Mouse (Mus musculus) midbrain, embryonic 12.5 days (tissue): ENCODE measurements around the gene Gfy. TPM values are rescaled to one million over a fixed set of nuclear protein-coding genes. Genes with fewer than 3 reads are reported as not detected.

Experiments used
- ATAC-seq: fragments of 200-750 bp; cut with Nextera tagmentation; 2 replicates; pipeline ENCODE4 v1.8.0; 2017; ENCODE audit warnings: low read depth, moderate TSS enrichment, moderate library complexity; ENCODE audit not compliant: low FRiP score
- H3K27ac ChIP-seq: fragments of 300-500 bp; sonication (generic); replicated peaks from 2 replicates; pipeline ENCODE4 v1.5.1; 2016; ENCODE audit warnings: mild to moderate bottlenecking
- H3K27me3 ChIP-seq: fragments of 300-500 bp; sonication (generic); 2 replicates; pipeline ENCODE4 v1.6.1; 2016; ENCODE audit warnings: mild to moderate bottlenecking
- H3K36me3 ChIP-seq: fragments of 300-500 bp; sonication (generic); 2 replicates; pipeline ENCODE4 v1.6.1; 2016
- H3K4me1 ChIP-seq: fragments of 300-500 bp; sonication (generic); 2 replicates; pipeline ENCODE4 v1.6.1; 2016
- H3K4me2 ChIP-seq: fragments of 300-500 bp; sonication (generic); replicated peaks from 2 replicates; pipeline ENCODE4 v1.6.1; 2016; ENCODE audit warnings: mild to moderate bottlenecking, moderate library complexity
- H3K4me3 ChIP-seq: fragments of 300-500 bp; sonication (generic); 2 replicates; pipeline ENCODE4 v1.5.1; 2016; ENCODE audit warnings: mild to moderate bottlenecking
- H3K9ac ChIP-seq: fragments of 300-500 bp; sonication (generic); replicated peaks from 2 replicates; pipeline ENCODE4 v1.6.1; 2016; ENCODE audit warnings: mild to moderate bottlenecking, moderate library complexity
- H3K9me3 ChIP-seq: fragments of 300-500 bp; sonication (generic); 2 replicates; pipeline ENCODE4 v1.6.1; 2016; ENCODE audit warnings: mild to moderate bottlenecking
- WGBS: fragments of 180-500 bp; shearing (Covaris S2); methylation state at CpG from one replicate; pipeline ENCODE4 v1.1.7; 2016; 5-methylcytosine and 5-hydroxymethylcytosine counted together
- polyA plus RNA-seq: library from polyadenylated mRNA; unstranded; fragments of >200 nt; fragmentation: Nextera tagmentation; extraction: Ambion mirVana; gene quantifications from 2 replicates; pipeline ENCODE4 v1.2.1, GENCODE M21; 2016

The Gfy gene
- polyA plus RNA-seq, 1 experiment from 2014 or later, result not detected

DNA sequence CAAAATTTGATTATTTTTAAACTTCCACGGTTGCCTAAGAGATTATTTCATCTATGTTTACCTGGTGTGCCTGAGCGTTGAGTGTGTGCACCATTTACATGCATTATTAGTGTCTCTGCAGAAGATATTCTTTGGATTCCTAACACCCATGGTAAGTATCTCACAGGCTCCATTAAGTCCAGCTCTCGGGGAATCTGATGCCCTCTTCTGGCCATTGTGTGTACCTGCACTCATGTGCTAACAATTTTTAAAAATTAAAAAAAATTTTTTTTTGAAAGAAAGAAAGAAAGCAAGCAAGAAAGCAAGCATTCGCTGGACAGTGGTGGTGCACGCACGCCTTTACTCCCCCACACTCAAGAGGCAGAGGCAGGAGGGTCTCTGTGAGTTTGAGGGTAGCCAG, 28.9 kb upstream of the Gfy start:
- Histone ChIP-seq H3K36me3 (no peaks in the 10 kb centered on the region), H3K27me3 (peaks cover 53% of the 10 kb centered on the region), H3K27ac (no peak overlapping the region), H3K4me3 (no peak overlapping the region), H3K9ac (no peak overlapping the region), H3K4me2 (no peak overlapping the region), H3K4me1 (peaks cover 3% of the 10 kb centered on the region; the same call in 1 of the 2 replicates), H3K9me3 (no peaks in the 10 kb centered on the region)
- no peak for ATAC-seq
- 83% methylated on average over 6 of the region's 6 CpGs for WGBS

DNA sequence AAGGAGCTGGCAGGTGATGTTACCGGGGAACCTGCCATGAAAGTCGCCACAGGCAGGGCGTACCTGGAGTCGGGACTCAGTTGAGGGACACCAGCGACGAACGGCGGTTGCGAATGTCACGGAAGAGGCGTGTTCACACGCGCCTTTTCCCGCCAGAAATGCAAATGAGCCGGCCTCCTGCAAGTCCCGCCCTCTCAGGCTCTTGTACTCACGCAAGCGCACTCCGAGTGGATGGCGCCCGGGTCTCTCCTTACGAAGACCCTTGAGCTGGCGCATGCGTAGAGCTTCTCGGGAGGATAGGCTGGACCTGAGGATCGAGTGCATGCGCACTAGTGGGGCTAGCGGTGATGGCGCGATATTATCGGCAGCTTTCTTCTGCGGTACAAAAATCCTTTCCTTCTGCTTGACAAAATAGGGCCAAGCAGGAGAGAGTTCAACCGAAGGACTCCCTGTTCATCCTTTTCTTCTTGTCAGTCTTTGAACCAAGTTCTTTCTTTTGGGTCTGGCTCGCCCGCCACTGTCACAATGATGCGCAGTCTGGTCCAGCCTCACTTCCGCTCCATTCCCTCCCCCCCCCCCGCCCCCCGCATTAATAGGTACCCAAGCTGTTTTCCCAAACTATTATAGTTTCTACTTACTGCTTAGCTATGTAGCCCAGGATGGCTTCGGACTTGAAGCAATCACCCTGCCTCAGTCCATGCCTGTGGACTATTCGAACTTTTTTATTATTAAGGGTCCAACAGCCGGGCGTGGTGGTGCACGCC, 25.2 kb upstream of the Gfy start, which contains the start of gene Ccdc155:
TSS of gene Ccdc155 (minus strand) at position 513 of the 764 bp plus-strand sequence.
- H3K9ac ChIP-seq, result peak within 1 kb of the TSS; percentile 54
- H3K4me3 ChIP-seq, result peak within 1 kb of the TSS; percentile 47
- H3K9me3 ChIP-seq, result no peaks in the 10 kb centered on the region
- H3K36me3 ChIP-seq, result no peaks in the 10 kb centered on the region
- peak within 1 kb of the TSS; percentile 52 for H3K4me2 ChIP-seq
- peak within 1 kb of the TSS; percentile 72; the same call in 1 of the 2 replicates for H3K27ac ChIP-seq
- peaks cover 36% of the 10 kb centered on the region for H3K27me3 ChIP-seq
- peaks cover 3% of the 10 kb centered on the region; the same call in 1 of the 2 replicates for H3K4me1 ChIP-seq
- WGBS, result 9% methylated on average over 44 of the region's 44 CpGs
- ATAC-seq, result peak; percentile 95

DNA sequence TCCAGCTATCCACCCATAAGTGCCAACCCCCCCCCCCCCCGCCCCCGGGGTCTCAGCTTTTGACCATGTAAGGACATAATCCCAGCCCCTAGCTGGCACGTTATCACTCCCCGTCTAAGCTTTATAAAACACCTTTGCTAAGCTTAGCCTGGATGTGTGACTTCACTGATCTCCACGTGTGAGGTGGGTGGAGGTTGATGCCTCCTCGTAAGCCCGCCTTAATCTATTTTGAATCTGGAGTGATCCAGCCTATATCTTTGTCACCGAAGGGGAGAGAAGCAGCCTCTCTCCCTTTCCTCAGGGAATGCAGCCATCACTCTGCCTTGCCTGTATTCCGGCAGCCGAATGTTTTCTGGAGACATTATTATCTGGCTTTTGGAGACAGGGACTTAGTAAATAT, 23.3 kb upstream of the Gfy start:
- Histone ChIP-seq H3K9ac (no peak overlapping the region), H3K4me1 (peaks cover 8% of the 10 kb centered on the region; the same call in 1 of the 2 replicates), H3K9me3 (no peaks in the 10 kb centered on the region), H3K27me3 (peaks cover 31% of the 10 kb centered on the region), H3K27ac (no peak overlapping the region), H3K4me3 (no peak overlapping the region), H3K4me2 (no peak overlapping the region), H3K36me3 (no peaks in the 10 kb centered on the region)
- ATAC-seq, result no peak
- WGBS, result 65% methylated on average over 10 of the region's 10 CpGs

DNA sequence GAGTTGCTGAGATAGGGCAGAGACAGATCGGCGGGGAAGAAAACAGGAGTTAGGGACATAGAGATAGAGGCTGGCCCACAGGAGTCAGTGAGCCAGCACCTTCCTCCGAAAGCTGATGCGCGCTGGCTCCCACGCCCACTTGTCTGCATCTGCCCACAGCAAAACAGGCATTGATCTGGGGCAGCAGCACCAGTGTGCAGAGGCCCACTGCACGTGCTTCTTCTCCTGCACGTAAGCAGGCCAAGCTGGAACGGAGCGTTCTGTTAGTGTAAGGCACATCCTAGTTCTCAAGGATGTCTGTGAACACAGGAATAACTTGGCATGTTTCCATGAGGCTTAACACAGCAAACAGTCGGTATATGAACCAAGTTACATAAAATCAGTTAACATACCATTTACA, 19.6 kb upstream of the Gfy start:
- no peak for ATAC-seq
- H3K27ac ChIP-seq, result no peak overlapping the region
- H3K9ac ChIP-seq, result no peak overlapping the region
- H3K9me3 ChIP-seq, result no peaks in the 10 kb centered on the region
- no peaks in the 10 kb centered on the region for H3K36me3 ChIP-seq
- no peak overlapping the region for H3K4me3 ChIP-seq
- H3K4me2 ChIP-seq, result no peak overlapping the region
- 84% methylated on average over 11 of the region's 11 CpGs for WGBS
- H3K27me3 ChIP-seq, result peaks cover 30% of the 10 kb centered on the region
- H3K4me1 ChIP-seq, result peaks cover 8% of the 10 kb centered on the region; the same call in 1 of the 2 replicates

DNA sequence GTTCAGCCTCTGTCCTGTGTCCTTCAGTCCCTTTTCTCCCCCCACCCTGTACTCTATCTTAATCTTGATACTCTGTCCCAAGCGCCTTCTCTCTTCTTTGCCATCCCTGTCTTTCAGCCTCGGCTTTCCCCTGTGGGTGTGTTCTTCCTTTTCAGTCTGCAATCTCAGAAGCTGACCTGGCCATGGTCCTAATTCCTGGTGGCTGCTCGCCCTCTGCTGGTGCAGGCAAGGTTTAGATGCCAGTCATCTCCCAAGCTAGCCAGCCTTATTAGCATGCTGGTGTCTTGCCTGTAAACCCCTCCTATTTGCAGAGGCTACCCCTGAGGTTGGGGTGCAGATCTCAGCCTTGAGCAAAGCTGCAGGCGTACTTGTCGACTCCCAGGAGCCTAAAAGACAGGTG, 19.1 kb upstream of the Gfy start:
- Histone ChIP-seq H3K9ac (no peak overlapping the region), H3K4me1 (peaks cover 8% of the 10 kb centered on the region; the same call in 1 of the 2 replicates), H3K9me3 (no peaks in the 10 kb centered on the region), H3K27ac (no peak overlapping the region), H3K27me3 (peaks cover 24% of the 10 kb centered on the region), H3K4me3 (no peak overlapping the region), H3K36me3 (no peaks in the 10 kb centered on the region), H3K4me2 (no peak overlapping the region)
- ATAC-seq, result peak; percentile 48; the same call in 1 of the 2 replicates
- WGBS, result 16% methylated on average over 5 of the region's 5 CpGs

DNA sequence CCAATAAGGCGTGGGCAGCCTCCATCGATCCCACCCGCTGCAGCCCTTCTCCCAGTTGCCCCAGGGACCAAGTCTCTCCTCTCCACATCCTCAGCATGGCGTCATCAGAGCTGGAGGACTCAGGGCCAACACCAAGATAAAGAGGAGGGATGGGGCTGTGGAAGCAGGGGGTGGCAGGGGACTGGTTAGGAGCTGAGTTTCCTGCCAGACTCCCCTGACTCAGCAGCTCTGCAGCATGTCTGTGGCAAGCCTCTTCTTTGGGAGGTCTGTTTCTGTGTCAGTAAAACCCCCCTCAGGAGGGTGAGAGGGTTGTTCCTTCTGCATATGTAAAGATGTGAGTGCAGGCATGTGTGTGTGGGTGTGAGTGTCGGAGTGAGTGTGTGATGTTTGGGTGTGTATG, 17.6 kb upstream of the Gfy start:
- Histone ChIP-seq H3K4me1 (peaks cover 8% of the 10 kb centered on the region; the same call in 1 of the 2 replicates), H3K4me3 (no peak overlapping the region), H3K9me3 (no peaks in the 10 kb centered on the region), H3K27ac (no peak overlapping the region), H3K4me2 (no peak overlapping the region), H3K36me3 (no peaks in the 10 kb centered on the region), H3K9ac (no peak overlapping the region), H3K27me3 (peaks cover 12% of the 10 kb centered on the region; the same call in 1 of the 2 replicates)
- no peak for ATAC-seq
- WGBS, result 69% methylated on average over 5 of the region's 5 CpGs

DNA sequence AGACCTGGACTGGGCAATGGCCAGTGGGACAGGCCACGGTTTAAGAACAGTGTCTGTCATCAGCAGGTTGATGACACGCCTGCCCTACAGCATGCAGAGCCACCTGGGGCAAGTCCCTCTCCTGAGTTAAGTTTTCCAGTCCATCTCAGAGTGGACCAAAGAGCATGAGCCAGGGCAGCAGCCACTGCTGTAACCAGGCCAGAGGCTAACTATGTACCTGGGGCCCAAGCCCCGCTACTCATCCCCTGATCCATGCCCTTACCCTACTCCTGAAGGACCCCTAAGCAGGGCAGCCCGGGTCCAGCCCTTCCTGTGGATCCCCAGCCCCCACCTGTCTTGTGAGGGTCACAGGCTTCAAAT, 16.8 kb upstream of the Gfy start:
- H3K4me2 ChIP-seq, result no peak overlapping the region
- no peak overlapping the region for H3K27ac ChIP-seq
- H3K36me3 ChIP-seq, result no peaks in the 10 kb centered on the region
- no peak overlapping the region for H3K9ac ChIP-seq
- WGBS, result 85% methylated on average over 4 of the region's 4 CpGs
- H3K27me3 ChIP-seq, result peaks cover 20% of the 10 kb centered on the region
- no peak for ATAC-seq
- H3K9me3 ChIP-seq, result no peaks in the 10 kb centered on the region
- H3K4me3 ChIP-seq, result no peak overlapping the region
- H3K4me1 ChIP-seq, result peaks cover 11% of the 10 kb centered on the region; the same call in 1 of the 2 replicates

DNA sequence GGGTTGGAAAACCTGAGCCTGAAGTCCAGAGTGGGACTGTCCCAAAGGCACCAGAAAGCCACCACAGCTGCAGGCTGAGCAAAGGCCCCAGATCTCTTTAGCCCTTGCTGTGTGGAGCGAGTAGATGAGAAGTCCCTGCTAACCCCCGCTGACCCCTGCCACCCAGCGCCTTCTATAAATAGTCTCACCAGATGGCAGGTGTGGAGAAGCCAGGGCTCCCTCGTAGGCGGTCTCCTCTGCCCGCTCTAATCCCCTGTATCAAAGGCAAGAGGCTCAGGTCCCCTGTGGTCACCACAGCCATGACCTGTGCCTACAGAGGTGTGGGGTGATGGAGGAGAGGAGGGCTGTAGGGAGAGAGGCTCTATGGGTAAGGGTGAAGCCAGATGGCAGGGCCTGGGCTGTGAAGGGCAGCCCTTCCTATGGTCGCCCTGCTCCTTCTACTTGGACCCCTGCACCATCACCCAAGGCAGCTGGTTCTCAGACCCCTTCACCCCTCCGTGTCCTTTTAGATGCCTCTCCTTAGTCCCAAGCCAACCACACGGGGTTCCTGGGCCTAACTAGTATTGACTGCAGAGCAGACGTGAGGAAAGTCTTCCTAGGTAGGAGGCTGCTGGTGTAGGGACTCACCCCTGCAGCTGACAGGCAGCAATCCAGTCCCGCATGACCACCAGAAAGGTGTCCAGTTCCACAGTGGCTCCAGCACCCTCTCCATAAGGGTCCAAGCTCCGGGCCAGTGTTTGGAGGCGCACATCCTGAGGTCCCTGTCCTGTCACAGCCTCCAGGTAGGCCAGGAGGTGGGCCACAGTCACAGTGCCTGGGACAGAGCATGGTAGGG, 16.2 kb upstream of the Gfy start:
- no peak overlapping the region for H3K27ac ChIP-seq
- peaks cover 11% of the 10 kb centered on the region; the same call in 1 of the 2 replicates for H3K4me1 ChIP-seq
- H3K36me3 ChIP-seq, result no peaks in the 10 kb centered on the region
- 62% methylated on average over 13 of the region's 13 CpGs for WGBS
- H3K9me3 ChIP-seq, result no peaks in the 10 kb centered on the region
- H3K4me3 ChIP-seq, result no peak overlapping the region
- H3K9ac ChIP-seq, result no peak overlapping the region
- no peak for ATAC-seq
- peaks cover 25% of the 10 kb centered on the region for H3K27me3 ChIP-seq
- no peak overlapping the region for H3K4me2 ChIP-seq

DNA sequence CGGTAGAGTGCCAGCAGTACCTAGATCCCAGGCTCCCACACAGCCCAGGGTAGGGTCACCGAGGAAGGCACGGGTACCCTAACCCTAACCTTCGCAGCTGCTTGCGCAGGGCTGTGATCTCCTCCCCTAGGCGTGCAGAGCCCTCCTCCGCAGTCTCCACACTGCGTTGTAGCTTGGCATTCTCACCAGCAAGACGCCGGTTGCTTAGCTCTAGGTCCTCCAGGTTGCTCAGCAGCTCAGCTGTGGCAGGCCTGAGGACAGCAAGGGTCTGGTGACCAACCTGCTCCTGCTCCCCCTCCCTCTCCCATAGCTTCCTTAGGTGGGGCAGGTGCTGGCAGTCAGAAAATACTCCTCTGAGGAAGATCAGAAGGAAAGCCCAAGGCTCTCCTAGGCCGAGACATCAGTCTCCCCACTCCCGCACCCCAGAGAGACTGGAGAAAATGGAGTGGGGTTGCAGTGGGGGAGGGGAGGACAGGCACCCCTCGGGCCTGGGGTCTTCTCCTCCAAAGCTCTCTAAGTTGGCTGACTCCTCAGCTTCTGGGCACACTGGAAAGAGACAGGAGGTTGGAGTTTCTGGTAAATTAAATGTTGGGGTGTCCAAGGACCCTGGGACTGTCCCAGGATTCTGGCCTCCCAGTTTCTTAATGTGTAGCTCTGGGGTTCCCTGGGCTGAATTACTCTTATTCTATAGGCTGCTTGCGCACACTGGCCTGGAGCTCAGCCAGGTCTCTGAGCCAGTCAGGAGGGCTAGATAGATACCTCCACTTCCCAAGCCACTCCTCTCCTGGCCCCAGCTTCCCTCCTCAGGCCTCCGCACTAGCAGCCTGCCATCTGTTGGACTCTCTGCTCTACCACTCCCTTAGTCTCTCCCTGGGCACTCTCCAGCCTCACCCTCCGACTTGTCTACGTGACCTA, 14.8 kb upstream of the Gfy start:
- WGBS, result 76% methylated on average over 17 of the region's 17 CpGs
- Histone ChIP-seq H3K27ac (no peak overlapping the region), H3K9me3 (no peaks in the 10 kb centered on the region), H3K4me3 (no peak overlapping the region), H3K9ac (no peak overlapping the region), H3K36me3 (no peaks in the 10 kb centered on the region), H3K4me2 (no peak overlapping the region), H3K27me3 (peaks cover 33% of the 10 kb centered on the region), H3K4me1 (peaks cover 11% of the 10 kb centered on the region; the same call in 1 of the 2 replicates)
- no peak for ATAC-seq

DNA sequence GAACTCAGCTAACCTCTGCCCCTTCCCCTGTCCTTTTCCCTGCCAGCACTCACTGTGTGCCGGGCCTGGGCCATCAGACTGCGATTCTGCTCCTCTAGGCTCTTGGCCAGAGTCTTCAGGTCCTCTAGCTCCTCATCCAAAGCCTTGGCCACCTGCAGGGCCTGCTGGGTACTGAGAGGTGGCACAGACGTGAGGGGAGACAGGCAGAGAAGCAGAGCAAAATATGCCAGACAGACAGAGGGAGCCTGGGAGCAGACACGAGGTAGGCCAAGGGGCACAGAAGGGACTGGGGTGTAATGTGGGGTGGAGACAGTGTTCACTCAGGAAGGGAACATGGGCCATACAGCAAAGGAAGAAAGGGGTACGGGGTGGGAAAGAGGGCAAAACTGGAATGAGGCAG, 14.0 kb upstream of the Gfy start:
- no peak for ATAC-seq

DNA sequence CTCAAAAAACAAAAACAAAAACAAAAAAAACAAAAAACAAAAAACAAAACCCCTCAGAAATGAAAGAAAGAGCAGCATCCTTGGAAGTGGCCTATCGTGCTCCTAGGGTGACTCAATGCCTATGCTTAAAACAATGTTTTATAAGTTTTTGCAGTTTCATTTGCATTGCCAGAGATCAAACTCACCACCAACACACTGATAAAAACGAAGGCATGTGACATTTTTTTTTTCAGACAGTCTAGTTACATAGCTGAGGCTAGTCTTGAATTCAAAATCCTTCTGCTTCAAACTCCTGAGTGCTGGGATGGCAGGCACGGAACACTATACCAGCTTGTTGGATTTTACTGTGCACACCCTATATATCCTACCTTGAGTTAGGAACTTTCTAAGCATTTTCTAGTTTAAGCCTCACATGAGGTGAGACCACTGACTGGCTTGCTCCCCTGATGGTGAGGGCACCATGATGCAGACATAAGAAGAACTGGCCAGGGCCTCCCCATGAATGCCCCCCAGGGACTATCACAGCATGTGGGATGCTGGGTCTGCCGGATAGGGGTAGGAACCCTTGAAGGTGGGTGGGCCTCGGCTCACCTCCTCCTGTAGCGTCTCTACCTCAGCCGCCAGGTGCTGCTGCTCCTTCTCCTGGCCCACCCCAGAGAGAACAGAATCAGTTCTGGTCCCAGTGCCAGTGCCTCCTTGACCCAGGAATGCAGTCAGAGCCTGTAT, 13.4 kb upstream of the Gfy start:
- H3K9ac ChIP-seq, result no peak overlapping the region; the same call in 1 of the 2 replicates

More for the DNA sequence above, 14.0 kb upstream of the Gfy start:
- H3K4me3 ChIP-seq, result no peak overlapping the region
- H3K27ac ChIP-seq, result no peak overlapping the region
- H3K36me3 ChIP-seq, result no peaks in the 10 kb centered on the region
- H3K9ac ChIP-seq, result no peak overlapping the region
- H3K27me3 ChIP-seq, result peaks cover 39% of the 10 kb centered on the region
- peaks cover 11% of the 10 kb centered on the region; the same call in 1 of the 2 replicates for H3K4me1 ChIP-seq
- 57% methylated on average over 5 of the region's 5 CpGs for WGBS
- no peaks in the 10 kb centered on the region for H3K9me3 ChIP-seq
- no peak overlapping the region for H3K4me2 ChIP-seq

More for the DNA sequence above, 13.4 kb upstream of the Gfy start:
- no peak overlapping the region for H3K4me3 ChIP-seq
- peaks cover 46% of the 10 kb centered on the region for H3K27me3 ChIP-seq
- no peaks in the 10 kb centered on the region for H3K36me3 ChIP-seq
- ATAC-seq, result no peak
- H3K4me2 ChIP-seq, result no peak overlapping the region
- H3K27ac ChIP-seq, result no peak overlapping the region
- 78% methylated on average over 7 of the region's 7 CpGs for WGBS
- no peaks in the 10 kb centered on the region for H3K9me3 ChIP-seq
- peaks cover 7% of the 10 kb centered on the region; the same call in 1 of the 2 replicates for H3K4me1 ChIP-seq
